In genomic region chr10:20312736-20313301, GRCm38 (mm10) we compare ENCODE assay signal across 8 mouse cellular contexts. TPM values are rescaled to one million over a fixed set of nuclear protein-coding genes. Genes with fewer than 3 reads are reported as not detected.
DNase-seq lines count a peak whose midpoint lies in the region; ATAC-seq lines count a peak whose summit lies in the region.

No protein-coding gene starts in this region.

- intact Hi-C loops in gastrocnemius, postnatal 14 days (cut with DNase I; ENCODE audit: low total_unique reads): no loop called here

- peak; percentile 89 to 91 for DNase-seq in adrenal gland, adult 18-20 months (ENCODE audit: low spot score in 2 of 2)
- DNase-seq in embryo, embryonic 10.5 days (ENCODE audit: low spot score): peak; percentile 92
- DNase-seq in gastrocnemius, postnatal 14 days: peak; percentile 91
- peak; percentile 62 to 87 for DNase-seq in left cerebral cortex, adult 9 months (ENCODE audit: low spot score in 2 of 2)
- DNase-seq in right cerebral cortex, adult 2 months (ENCODE audit: low spot score in 2 of 2): peak; percentile 87 to 90
- peak; percentile 60 for DNase-seq in urinary bladder, postnatal 10 days (ENCODE audit: low spot score)

- no peaks in the 10 kb centered on the region for H3K9me3 ChIP-seq in megakaryocyte, embryonic 14.5 days

- no peaks in the 10 kb centered on the region for H3K27me3 ChIP-seq in megakaryocyte, embryonic 14.5 days (replicated peaks)

- peaks cover 9% of the 10 kb centered on the region for H3K36me3 ChIP-seq in megakaryocyte, embryonic 14.5 days (replicated peaks; ENCODE audit: low read length)

- peak overlapping the region; percentile 99 for H3K4me3 ChIP-seq in megakaryocyte, embryonic 14.5 days (replicated peaks)

- peak; percentile 57 for ATAC-seq in inflammation-experienced regulatory T-cells, adult 6 months

- H3K4me1 ChIP-seq in megakaryocyte, embryonic 14.5 days: peaks cover 31% of the 10 kb centered on the region

RNA-seq across cellular contexts. Expression of gene Bclaf1, which starts 0.6 kb away (rescaled TPM):
- 100 to 1,000 TPM in 1 of 2 experiments, 10 to 100 TPM in 1; 83.8 to 128 TPM for total RNA-seq in adrenal gland, adult 18-20 months (2021)
- total RNA-seq in gastrocnemius, postnatal 14 days (2021): 10 to 100 TPM; 46.4 to 51.7 TPM
- 100 to 1,000 TPM; 132 to 233 (median 189) TPM for polyA plus RNA-seq in inflammation-experienced regulatory T-cells, adult 6 months (2017; shearing (Covaris generic))
- 1.00 and 9.9 TPM in 2 replicates for polyA plus RNA-seq in megakaryocyte, embryonic 14.5 days (2012; ENCODE audit: insufficient read depth, low replicate concordance)

RNA-seq across cellular contexts. Expression of gene Mtfr2, which starts 34.8 kb away (rescaled TPM):
- under 1 TPM; 0.54 to 0.63 TPM for total RNA-seq in adrenal gland, adult 18-20 months (2021)
- under 1 TPM; 0.62 to 0.88 TPM for total RNA-seq in gastrocnemius, postnatal 14 days (2021)
- 1 to 10 TPM in 1 of 3 experiments, under 1 TPM in 2; 0.54 to 2.6 (median 0.98) TPM for polyA plus RNA-seq in inflammation-experienced regulatory T-cells, adult 6 months (2017; shearing (Covaris generic))
- polyA plus RNA-seq in megakaryocyte, embryonic 14.5 days (2012; ENCODE audit: insufficient read depth, low replicate concordance): 1.5 TPM in 1 of 2 replicates, not detected in the other

Comparison
In these comparisons a context has a peak if more than half of its experiments do, and no peak if none do; other contexts are left out.
1. Peak in every context shown above with its lines: DNase-seq, ATAC-seq and H3K4me3 ChIP-seq.